Mouse (Mus musculus) right cerebral cortex, postnatal 4 days (tissue): ENCODE measurements around the gene Srarp.

Experiments
- DNase-seq: peaks from one replicate; pipeline ENCODE4 v3.0.0-alpha.2; 2022

The Srarp gene

GRCm38 (mm10) chr4:141423691-141424431 is 12.0 kb downstream of the Srarp start:
- no peak for DNase-seq

DNA sequence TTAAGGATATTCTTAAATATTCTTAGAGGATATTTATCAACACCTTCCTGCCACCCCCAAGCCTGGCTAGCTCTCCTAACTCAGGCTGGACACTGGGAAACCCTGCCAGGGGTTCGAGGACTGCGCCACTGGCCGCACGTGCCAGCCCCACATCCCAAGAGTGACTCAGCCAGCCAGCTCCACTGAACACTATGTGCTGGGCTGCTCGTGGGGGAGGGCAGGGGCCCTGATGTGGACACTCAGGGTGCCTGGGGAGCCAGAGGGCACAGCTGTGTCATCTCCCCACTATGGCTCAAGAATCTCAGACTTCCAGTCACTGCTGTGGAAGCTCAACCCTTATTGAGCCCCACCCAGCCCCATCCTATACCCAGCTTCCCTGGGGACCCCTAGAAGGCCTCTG is 12.6 kb downstream of the Srarp start:
- no peak for DNase-seq

DNA sequence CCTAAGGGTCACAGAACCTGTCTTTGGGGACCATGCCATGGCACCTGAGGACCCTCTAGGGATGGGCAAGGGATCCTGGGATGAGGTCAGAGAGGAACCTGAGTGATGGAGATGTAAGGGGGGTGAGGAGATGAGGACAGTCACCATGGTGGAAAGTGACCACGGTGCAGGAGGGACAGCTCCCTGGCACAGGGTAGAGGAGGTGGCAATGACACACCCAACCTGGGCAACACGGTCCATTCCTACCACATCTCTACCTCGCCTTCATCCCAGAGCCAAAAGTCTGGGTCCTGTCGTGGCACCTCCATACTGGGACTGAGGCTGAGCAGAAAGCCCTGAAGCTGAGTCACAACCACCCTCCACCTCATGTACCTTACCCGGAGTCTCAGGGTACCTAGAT is 13.1 kb downstream of the Srarp start:
- DNase-seq: no peak

- DNase-seq: no peak
Measured at GRCm38 (mm10) chr4:141421423-141421822, 14.5 kb downstream of the Srarp start.

DNA sequence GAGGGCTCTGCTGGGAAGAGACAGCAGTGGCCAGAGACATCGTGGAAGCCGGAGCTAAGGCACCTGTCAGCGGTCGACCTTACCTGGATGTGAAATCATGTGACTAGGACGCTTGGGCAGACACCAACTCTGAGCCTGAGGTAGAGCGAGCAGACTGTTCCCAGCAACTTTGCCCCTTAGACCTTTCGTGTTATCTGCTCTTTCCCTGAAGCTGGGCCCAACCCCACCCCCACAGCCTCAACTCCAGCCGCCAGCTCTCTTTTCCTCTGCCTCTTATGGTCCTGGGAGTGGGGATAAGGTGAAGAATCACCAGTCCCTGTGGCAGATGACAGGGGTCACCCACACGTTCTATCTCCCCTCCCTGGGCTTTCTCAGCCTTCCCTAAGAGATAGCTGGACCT is 15.0 kb downstream of the Srarp start:
- no peak for DNase-seq

- no peak for DNase-seq
Measured at GRCm38 (mm10) chr4:141420192-141420829, 15.6 kb downstream of the Srarp start, which contains the start of gene Hspb7. Hspb7 (plus strand) TSS chr4:141420779.

DNA sequence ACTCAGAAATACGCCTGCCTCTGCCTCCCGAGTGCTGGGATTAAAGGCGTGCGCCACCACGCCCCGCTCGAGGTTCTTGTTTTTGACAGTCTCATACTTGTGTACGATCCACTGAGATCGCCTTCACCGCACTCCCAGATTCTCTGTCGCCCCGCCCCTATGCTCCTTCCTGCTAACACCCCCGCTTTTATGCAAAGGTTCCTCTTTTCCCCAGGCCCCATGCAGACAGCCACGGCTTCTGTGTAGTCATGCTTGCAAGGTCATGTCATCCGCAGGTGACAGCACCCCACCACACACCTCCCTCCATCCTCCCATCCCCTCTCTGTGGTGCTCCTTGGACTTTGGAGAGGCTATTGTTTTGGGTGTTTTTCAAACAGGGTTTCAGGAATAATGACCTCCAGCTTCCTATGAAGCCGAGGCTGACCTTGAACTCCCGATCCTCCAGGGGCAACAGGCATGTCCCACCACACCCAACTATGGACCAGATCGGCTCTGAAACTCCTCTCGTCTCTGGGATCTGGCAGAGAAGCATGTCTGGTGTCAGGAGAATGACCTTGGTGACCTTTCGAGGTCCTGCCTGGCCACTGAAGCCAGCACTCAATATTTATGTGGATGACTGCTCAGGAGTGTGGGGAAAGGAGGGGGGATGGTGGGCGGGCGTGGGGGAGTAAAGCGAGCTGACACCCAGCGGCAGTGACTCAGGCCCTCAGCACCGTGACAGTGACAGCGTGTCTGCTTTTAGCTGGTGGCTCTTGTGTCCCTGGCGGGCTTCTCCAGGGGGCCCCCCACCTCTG is 16.3 kb downstream of the Srarp start:
- DNase-seq: no peak

DNA sequence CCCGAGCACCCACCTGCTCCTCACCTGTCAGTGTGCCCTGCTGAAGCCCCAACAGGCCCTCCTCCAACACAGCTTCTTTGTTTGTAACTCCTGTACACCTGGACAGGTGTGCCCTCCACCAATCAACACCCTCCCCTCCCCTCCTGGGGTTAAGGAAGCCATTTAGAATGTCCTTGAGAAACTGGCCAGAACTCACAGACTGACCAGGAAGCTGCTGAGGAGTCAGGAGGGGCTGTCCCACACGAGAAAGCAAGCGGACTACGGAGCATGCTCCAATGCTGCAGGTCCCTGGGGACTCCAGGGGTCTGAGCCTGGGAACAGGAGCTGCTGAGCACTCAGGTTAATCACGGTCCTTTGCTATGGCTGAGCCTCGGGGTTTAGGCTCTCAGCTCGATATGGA is 20.0 kb downstream of the Srarp start, which contains the start of gene Clcnkb:
Gene Clcnkb (minus strand): TSS at position 91 of the 400 bp plus-strand sequence.
- DNase-seq: no peak

DNA sequence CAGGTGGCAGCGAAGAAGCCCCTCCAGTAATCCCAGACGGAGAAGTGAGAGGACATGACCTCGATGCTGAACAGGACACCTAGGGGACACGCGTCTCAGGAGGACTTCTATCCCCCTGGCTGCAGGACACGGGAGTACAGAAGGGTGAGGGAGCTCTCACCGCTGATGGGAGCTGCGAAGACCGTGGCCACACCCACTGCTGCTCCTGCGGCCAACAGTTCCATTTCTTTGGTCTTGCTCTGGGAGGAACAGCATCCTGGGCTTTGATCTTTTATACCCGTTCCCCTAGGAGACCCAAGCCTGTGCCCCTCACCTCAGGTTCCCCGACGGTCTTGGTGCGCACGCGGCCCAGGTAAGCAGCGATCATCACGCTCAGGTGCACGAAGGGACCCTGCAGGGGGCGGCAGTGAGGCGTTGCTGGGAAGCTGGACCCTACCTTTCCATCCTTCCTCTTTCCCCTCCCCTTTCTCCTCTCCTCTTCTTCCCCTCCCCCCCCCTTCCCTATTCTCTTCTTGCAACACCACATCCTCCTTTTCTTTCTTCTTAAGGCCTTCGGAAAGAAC is 24.4 kb downstream of the Srarp start:
- no peak for DNase-seq

DNA sequence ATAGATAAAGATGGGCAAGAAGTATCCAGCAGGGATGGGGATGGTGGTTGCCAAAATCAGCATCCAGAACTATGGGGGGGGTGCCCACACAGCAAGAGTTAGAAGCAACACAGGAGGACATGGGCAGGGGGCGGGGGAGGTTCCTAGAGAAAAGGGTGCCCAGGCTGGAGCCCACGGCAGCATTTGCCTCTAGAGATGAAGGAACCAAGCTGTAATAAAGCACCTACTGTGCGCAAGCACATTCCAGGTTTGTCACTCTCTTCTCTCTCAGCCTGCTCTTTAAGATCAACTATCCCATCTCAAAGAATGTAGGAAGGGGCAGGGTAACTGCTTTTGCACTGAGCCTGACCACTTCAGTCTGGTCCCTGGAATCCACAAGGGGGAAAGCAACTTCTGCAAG is 27.3 kb downstream of the Srarp start:
- no peak for DNase-seq

GRCm38 (mm10) chr4:141406516-141407299 is 29.2 kb downstream of the Srarp start:
- no peak for DNase-seq

DNA sequence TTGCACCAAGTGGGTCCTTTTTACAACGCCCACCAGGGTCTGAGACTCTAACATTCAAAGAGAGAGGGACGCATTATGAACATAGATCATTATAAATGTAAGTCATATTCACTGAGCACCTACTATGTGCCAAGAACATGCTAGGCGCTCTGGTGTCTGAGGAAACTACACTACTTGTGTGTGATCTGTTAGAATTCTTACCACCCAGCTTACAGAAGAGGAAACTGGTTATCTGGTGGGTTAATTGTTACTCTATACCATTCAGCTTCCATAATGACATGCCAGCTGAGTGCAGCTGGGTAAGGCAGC is 30.6 kb downstream of the Srarp start:
- DNase-seq: no peak

DNA sequence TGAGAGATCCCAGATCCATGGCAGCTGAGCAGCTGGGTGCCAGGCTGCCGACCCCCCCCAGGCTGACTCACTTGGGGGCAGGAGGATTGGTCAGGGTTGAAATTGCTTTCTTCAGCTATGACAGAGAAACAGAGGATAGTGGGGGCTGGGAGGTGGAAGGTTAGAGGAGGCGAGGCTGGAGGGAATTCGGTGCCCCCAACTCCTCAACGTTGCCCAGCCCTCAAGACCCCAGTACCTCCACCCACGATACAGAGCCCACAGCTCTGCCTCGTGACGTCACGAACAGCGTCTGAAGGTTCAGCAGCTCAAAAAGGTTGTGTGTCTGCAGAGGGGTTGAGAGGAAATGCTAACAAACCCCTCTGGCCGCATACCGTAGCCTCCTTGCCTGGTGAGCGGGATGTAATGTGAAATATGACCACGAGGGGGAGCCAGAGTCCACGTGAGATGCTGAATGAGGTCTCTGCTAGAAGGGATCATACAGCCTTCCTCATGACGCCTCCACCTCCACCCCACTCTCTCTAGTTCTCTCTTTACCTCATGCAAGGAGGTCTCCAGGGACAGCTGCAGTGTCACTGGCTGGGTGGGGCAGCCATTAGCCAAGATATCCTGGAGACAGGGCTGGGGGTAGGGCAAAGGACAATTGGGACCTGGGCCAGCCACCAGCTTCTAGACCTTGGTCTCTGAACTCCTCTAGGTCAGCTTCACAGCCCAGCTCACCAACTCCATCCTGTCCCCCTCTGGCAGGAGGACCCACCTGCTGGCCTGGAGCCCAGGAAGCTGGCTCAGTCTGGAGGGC is 31.2 kb downstream of the Srarp start:
- peak; percentile 93 for DNase-seq

DNA sequence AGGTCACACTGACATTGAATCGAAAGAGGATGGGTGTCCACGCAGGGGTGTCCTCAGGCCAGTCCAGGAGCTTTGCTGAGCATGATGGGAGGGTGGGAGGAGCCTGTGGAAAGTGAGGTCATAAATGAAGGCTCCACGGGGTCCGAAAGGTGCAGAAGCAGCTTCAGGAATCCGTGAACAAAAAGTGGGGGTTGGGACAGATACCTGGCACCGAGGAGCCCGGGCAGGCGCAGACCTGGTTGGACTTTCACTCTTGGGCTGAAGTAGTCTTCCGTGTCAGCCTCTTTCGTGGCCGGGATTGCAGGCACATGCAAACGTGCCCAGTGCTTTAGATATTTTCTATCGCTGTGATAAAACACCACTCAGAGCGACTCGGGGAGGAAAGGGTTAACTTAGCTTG is 35.7 kb downstream of the Srarp start:
- DNase-seq: no peak

GRCm38 (mm10) chr4:141398545-141398944 is 37.4 kb downstream of the Srarp start, which contains the start of gene Clcnka:
Clcnka (minus strand) TSS chr4:141398724.
- DNase-seq: no peak

DNA sequence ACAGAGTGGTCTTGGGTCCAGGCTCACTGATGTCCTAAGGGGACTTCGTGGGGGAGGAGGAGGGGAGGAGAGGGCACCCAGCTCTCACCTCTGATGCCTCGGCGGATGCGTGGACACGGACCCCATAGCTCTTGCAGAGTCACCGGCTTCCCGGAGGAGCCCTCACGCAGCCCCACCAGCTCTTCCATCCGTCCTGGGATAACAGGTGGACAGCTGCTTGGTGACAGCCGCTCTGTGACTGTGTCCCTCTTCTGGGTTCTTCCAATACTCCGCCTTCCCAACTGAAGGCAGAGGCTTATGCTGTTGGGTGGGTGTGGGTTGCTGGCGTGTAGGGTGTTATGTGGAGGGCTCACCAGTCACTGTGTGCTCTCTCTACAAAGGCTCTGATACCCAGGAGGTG is 38.0 kb downstream of the Srarp start:
- DNase-seq: no peak

GRCm38 (mm10) chr4:141394751-141395150 is 41.2 kb downstream of the Srarp start:
- DNase-seq: no peak

DNA sequence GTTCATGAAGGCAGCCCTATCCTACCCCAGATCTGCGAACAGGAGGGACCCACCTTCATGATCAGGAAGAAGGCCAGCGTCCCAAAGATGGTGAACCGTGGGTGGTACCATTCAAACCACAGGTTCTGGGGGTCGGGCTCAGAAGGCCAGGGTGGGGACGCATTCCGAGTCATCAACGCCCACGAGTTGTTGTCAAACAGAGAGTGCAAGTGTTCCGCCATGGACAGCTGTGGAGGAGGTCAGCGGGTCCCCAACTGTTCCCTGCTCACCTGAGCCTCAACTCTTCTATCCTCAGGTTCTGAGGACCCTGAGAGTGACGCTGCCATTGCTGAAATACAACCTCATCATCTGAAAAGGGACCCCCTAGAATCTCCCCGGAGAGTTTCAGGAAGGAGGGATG is 44.6 kb downstream of the Srarp start:
- no peak for DNase-seq

GRCm38 (mm10) chr4:141389366-141390150 is 46.3 kb downstream of the Srarp start:
- no peak for DNase-seq

- DNase-seq: no peak
Measured at GRCm38 (mm10) chr4:141387933-141388332, 48.0 kb downstream of the Srarp start.
